Mouse (Mus musculus): Measurements from ENCODE around the gene Slc5a4b.

Slc5a4b gene

GRCm38 (mm10) chr10:76036962-76037361, 73.8 kb downstream of the Slc5a4b start:
- no peak for DNase-seq (ENCODE audit: low read depth)

GRCm38 (mm10) chr10:76035277-76035676, 75.5 kb downstream of the Slc5a4b start:
- peak; percentile 18 for DNase-seq (ENCODE audit: low read depth)

DNA sequence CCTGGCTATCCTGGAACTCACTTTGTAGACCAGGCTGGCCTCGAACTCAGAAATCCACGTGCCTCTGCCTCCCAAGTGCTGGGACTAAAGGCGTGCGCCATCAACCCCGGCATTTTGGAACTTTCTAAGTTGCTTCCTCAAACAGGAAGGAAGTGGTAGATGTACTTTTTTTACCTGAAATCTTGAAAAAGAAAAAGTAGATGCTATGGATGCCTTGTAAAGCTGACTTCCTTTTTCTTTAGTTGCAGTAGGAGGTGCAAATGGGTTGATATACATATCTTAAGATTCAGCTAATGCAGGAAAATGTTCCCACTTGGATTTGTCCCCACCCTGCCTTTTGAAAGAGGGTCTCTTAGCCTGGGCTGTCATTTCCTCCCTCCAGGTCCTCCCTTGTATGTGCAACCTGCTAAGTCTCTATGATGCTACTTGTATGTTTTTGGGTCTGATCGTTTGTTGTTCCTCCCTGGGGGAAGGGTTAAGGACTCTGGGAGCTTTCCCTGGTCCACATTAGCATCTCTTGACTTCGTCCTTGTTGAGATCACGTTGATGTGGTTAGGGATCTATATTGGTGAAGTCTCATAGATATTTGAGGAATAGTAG, 76.7 kb downstream of the Slc5a4b start:
- DNase-seq (ENCODE audit: low read depth), result peak; percentile 52

DNA sequence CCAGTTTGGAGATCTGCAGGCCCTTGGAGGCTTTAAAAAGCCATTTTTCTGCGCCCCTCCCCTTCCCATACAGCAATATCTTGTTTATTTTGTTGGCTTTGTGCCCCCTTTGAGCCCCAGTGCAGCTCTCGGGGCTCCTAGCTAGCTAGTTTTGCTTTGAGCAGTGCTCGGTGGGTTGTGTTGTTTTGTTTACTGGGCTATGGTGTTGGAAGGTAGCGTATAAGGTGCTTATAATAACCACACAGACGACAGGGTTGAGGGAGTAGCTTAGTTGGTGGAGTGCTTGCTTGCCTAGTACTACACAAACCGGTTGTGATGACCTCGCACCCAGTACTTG, 77.7 kb downstream of the Slc5a4b start:
- DNase-seq (ENCODE audit: low read depth), result peak; percentile 46

DNA sequence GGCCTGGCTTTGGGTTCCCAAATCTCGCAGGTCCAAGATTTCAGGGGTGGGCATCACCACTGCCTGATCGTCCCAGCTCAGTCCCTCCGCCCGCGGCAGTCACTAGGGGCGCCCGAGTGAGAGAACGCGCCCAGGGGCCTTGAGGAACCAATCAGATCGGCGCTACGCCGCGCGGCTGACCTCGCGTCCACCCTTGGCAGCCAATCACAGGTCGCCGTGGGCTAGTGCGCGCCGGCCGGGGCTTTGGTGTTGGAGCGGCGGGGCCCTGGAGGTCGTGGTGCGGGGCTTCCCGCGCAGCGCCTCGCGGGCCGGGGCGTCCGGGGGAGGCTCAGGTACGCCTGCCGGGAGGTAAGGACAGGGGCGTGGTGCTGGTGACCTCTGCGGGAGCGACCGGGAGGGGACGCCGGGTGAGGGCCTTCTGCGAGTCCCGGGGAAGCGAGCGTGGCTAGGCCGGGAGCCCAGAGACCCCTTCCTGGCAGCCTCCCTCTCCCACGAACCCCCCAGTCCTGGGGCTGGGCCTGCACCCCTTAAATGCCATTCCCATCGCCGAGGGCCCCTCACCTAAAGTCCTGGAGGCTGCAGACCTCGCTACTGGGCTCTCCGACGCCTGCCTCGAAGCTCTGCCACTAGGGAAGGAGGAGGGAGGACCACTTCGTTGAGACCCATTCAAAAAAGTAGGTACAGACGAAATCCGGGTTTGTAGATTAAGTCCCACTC, 78.2 kb downstream of the Slc5a4b start, which contains the start of gene Zfp280b:
Zfp280b (plus strand) TSS at position 249 of the 717 bp plus-strand sequence.
- peak; percentile 93 for DNase-seq (ENCODE audit: low read depth)

DNA sequence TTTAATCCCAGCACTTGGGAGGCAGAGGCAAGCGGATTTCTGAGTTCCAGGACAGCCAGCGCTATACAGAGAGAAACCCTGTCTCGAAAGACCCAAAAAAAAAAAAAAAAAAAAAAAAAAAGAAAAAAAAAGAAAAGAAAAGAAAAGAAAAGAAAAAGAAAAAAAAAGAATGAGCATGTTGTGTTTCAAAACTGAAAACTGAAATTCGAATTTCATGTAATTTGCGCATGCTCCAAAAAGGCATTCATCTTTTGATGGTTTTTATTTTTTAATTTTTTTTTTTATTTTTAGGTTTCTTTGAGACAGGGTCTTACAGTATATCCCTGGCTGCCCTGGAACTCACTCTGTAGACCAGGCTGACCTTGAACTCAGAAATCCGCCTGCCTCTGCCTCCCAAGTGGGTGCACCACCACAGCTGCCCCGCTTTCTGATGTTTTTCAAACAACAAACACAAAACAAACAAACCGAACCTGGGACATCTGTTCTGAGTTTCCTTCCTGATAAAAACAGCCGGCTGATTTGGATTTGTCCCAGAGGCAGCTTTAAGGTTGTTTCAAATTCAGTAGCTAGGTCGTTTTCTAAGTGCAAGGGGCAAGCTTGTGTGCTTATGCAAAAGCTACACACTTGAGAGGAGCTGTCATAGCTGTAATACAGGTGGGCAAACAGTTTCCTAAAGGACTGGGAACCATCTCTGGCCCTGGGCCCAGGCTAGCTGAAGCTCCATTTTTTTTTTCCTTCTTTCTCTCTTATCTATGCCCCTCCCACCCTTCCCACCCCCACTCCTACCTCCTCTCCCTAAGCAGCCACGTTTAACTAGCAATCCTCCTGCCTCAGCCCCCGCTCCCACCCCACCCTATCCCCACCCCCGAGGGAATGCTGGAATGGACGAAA, 79.0 kb downstream of the Slc5a4b start:
- no peak for DNase-seq (ENCODE audit: low read depth)

- DNase-seq (ENCODE audit: low read depth), result peak; percentile 28
These were observed 80.3 kb downstream of the Slc5a4b start for GRCm38 (mm10) chr10:76030496-76030895.

- no peak for DNase-seq (ENCODE audit: low read depth)
These were observed 81.5 kb downstream of the Slc5a4b start for GRCm38 (mm10) chr10:76029276-76029675.

DNA sequence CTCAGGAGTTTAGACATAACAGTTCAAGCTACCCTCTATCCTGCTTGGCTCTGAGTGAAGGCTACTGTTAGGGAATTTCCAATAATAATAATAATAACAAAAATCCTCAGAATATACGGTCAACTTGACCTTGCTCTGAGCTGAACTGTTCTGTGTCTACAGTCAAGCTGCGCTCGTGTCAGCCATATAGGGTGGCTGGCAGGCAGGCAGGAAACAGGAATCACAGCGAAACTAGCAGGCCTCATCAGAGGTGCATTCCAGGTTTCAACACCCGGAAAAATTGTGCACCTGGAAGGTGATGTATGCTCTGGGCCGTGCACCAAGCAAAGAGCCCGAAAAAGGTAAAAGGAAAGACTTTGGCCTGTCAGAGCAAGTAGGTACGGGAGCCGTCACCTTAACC, 82.4 kb downstream of the Slc5a4b start:
- DNase-seq (ENCODE audit: low read depth), result no peak

DNA sequence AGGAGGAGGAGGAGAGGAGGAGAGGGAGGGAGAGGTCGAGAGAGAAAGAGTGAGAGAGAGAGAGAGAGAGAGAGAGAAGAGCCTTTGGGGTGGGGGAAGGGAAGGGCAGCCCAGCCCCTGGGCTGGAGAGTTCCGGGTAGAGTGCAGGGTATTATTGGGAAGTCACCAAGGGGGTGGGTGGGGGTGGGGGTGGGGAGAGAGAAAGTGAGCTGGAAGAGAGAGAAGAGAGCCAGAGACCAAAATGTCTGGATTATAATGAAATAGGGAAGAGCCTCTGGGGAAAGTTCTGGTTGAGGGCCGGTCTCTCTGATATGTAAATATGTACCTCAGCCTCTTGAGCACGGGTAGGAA, 82.8 kb downstream of the Slc5a4b start:
- no peak for DNase-seq (ENCODE audit: low read depth)

DNA sequence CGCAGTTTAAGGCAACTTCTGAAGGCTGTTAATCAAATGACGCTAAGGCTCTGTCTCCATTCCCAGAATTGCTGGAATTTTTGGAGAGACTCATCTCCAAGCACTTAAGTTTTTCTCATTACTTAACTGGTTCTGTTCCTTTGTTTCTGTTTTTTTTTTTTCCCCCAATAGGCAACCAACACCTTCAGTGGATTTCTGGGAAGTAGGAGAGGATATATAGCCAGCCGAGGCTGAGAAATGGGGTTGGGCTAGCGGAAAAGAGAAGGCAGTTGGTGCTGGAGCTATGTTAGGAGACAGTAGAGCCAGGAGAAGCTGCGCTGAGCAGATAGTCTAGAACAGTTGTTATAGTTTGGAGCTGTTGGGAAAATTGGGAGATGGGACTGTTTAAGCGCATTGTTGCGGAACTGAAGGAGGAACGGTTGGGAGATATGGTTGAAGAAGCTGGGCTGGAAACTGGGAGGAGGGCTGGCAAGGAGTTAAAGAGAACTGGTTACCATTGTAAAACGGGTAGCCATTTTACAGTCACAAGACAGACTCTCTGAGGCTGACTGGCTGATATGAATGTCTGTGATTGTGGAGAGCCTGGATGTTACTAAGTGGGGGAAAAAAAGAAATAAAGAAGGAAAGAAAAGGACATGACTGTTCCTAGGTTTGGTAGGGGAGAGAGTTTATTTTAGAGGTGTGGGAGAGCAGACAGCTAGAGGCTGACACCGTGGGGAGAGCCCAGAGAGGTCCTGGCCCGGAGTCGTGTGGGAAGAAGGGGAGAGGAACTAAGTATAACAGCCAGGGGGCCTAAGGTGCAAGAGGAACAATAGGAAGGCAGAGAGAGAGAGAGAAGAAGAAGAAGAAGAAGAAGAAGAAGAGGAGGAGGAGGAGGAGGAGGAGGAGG, 83.4 kb downstream of the Slc5a4b start:
- DNase-seq (ENCODE audit: low read depth), result no peak

DNA sequence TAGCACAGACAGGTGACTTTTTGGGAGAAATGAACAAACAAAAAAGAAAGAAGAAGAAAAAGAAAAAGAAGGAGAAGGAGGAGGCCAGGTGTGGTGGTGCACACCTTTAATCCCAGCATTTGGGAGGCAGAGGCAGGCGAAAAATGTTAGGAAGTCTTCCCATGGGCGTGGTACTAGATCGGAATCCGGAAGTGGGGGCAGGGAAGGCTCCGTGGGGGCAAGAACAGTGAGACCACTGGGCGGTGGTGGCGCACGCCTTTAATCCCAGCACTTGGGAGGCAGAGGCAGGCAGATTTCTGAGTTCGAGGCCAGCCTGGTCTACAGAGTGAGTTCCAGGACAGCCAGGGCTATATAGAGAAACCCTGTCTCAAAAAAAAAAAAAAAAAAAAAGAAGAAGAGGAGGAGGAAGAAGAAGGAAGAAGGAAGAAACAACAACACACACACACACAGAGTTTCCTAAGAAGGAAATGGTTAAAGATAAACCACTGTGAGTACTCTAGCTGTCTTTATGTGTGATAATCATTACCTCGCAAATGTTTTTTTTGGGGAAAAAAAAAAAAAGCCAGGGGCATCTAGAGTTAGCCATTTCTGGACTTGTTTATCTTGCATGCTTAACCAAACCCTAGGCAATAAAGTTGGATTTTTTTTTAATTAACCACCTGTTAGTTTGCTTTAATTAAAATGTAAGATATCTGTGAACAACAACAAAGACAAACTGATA, 85.1 kb downstream of the Slc5a4b start:
- DNase-seq (ENCODE audit: low read depth), result no peak

- DNase-seq (ENCODE audit: low read depth), result no peak
These were observed 86.8 kb downstream of the Slc5a4b start for GRCm38 (mm10) chr10:76023921-76024320.

DNA sequence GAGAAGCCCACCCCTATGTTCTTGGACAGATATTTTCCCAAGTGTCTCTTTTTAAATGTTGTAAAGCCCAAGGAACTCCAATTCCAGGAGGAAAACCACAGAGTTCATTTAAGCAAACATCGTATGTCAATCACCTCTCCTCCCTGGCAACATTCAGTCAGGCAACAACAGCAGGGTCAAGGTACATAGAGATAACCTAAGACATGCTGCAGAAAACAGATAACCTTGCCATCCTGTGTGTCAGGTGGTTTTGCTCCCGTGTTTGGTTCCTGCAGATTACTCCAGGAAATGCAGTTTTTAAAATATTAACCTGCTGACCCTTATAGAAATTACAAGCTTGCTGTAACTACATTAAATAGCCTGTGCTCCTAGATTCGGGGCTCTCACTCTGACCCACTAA, 89.0 kb downstream of the Slc5a4b start:
- no peak for DNase-seq (ENCODE audit: low read depth)

DNA sequence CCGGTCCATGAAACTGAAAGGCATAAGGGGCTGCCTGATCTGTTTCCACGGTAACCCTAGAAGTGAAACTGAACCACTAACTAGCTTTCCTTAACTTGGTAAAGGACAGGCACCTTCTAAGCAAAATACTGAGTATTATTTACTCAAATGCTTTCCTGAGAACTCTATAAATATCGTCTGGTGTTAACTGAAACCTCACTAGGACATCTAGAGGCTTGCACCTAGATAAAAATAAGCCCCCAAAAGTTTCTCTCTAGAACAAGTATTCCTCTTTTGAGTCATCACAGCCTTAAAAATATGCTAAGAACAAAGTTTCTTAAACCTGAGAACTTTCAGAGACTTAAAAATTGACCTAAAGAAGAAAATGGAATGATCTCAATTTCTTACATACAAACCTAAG, 93.9 kb downstream of the Slc5a4b start:
- DNase-seq (ENCODE audit: low read depth), result no peak

DNA sequence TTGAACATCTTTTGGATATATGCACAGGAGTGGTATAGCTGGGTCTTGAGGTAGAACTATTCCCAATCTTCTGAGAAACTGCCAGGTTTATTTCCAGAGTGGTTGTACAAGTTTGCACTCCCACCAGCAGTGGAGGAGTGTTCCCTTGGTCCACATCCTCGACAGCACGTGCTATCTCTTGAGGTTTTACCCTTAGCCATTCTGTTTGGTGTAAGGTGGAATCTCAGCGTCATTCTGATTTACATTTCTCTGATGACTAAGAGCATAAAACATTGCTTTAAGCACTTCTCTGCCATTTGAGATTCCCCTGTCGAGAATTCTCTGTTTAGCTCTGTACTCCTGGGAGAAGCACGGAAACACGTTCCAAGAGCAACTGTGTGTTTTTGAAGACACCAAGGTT, 97.8 kb downstream of the Slc5a4b start:
- DNase-seq (ENCODE audit: low read depth), result no peak

DNA sequence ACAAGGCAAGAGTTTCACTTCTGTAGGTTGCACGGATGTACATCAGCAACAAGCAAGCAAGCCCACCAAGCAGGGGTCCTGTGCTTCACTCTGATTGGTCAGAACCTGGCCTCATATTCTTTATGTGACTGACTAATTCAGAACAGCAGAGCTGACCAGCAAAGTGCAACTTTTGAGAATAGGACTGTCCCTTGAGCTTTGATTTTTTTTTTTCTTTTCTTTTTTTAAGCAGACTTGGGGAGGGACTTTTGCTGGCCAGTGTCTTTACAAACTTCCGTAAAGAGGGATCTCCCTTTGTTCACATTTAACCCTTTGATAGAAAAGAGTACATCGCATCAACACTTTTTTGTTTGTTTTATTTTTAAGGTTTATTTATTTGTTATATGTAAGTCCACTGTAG, 100.9 kb downstream of the Slc5a4b start:
- DNase-seq (ENCODE audit: low read depth), result no peak

Data from naive thymus-derived CD4-positive, alpha-beta T cell, adult 2 months (primary cell).